Mouse (Mus musculus): Measurements from ENCODE around the gene Cnksr3.
A peak's percentile ranks its signal among the peaks of the same experiment; 100 is the strongest.

The Cnksr3 gene

GRCm38 (mm10) chr10:7196668-7197400 is 15.2 kb downstream of the Cnksr3 start:
- no peak for DNase-seq (ENCODE audit: extremely low spot score, low spot score)

- no peak for DNase-seq (ENCODE audit: extremely low spot score, low spot score)
Measured at GRCm38 (mm10) chr10:7195927-7196326, 16.1 kb downstream of the Cnksr3 start.

GRCm38 (mm10) chr10:7191721-7192413 is 20.2 kb downstream of the Cnksr3 start:
- no peak for DNase-seq (ENCODE audit: extremely low spot score, low spot score)

GRCm38 (mm10) chr10:7189194-7189593 is 22.8 kb downstream of the Cnksr3 start:
- no peak for DNase-seq (ENCODE audit: extremely low spot score, low spot score)

- DNase-seq (ENCODE audit: extremely low spot score, low spot score): no peak
Measured at GRCm38 (mm10) chr10:7187881-7188280, 24.2 kb downstream of the Cnksr3 start.

GRCm38 (mm10) chr10:7186992-7187391 is 25.0 kb downstream of the Cnksr3 start:
- DNase-seq (ENCODE audit: extremely low spot score, low spot score): no peak

- DNase-seq (ENCODE audit: extremely low spot score, low spot score): no peak
Measured at GRCm38 (mm10) chr10:7186018-7186417, 26.0 kb downstream of the Cnksr3 start.

GRCm38 (mm10) chr10:7183171-7183631 is 28.8 kb downstream of the Cnksr3 start:
- DNase-seq (ENCODE audit: extremely low spot score, low spot score): peak; percentile 48

GRCm38 (mm10) chr10:7182555-7183170 is 29.4 kb downstream of the Cnksr3 start:
- no peak for DNase-seq (ENCODE audit: extremely low spot score, low spot score)

GRCm38 (mm10) chr10:7180296-7180695 is 31.7 kb downstream of the Cnksr3 start:
- DNase-seq (ENCODE audit: extremely low spot score, low spot score): no peak

- no peak for DNase-seq (ENCODE audit: extremely low spot score, low spot score)
Measured at GRCm38 (mm10) chr10:7178571-7178970, 33.5 kb downstream of the Cnksr3 start.

GRCm38 (mm10) chr10:7176205-7176910 is 35.7 kb downstream of the Cnksr3 start:
- DNase-seq (ENCODE audit: extremely low spot score, low spot score): no peak

GRCm38 (mm10) chr10:7174480-7174879 is 37.6 kb downstream of the Cnksr3 start:
- DNase-seq (ENCODE audit: extremely low spot score, low spot score): no peak

GRCm38 (mm10) chr10:7173098-7173497 is 38.9 kb downstream of the Cnksr3 start:
- no peak for DNase-seq (ENCODE audit: extremely low spot score, low spot score)

GRCm38 (mm10) chr10:7170434-7170833 is 41.6 kb downstream of the Cnksr3 start:
- no peak for DNase-seq (ENCODE audit: extremely low spot score, low spot score)

- DNase-seq (ENCODE audit: extremely low spot score, low spot score): no peak
Measured at GRCm38 (mm10) chr10:7163031-7163430, 49.0 kb downstream of the Cnksr3 start.

- DNase-seq (ENCODE audit: extremely low spot score, low spot score): no peak
Measured at GRCm38 (mm10) chr10:7159061-7159511, 53.0 kb downstream of the Cnksr3 start.

GRCm38 (mm10) chr10:7158285-7159060 is 53.6 kb downstream of the Cnksr3 start:
- no peak for DNase-seq (ENCODE audit: extremely low spot score, low spot score)

- no peak for DNase-seq (ENCODE audit: extremely low spot score, low spot score)
Measured at GRCm38 (mm10) chr10:7154877-7155276, 57.2 kb downstream of the Cnksr3 start.

GRCm38 (mm10) chr10:7152926-7153325 is 59.1 kb downstream of the Cnksr3 start:
- DNase-seq (ENCODE audit: extremely low spot score, low spot score): no peak

Measured in neural tube, embryonic 10.5 days (tissue).